Mouse (Mus musculus) limb, embryonic 14.5 days (tissue): ENCODE results near the gene Rnpep. TPM values are rescaled to one million over a fixed set of nuclear protein-coding genes. Genes with fewer than 3 reads are reported as not detected.

Experiments
- ATAC-seq: fragments of 200-750 bp; cut with Nextera tagmentation; 2 replicates; pipeline ENCODE4 v1.8.0; 2017; ENCODE audit warnings: low read depth, moderate number of reproducible peaks, moderate TSS enrichment; ENCODE audit not compliant: low FRiP score
- DNase-seq: peaks from one replicate; pipeline ENCODE4 v3.0.0-alpha.2; 2015; ENCODE audit warnings: low spot score
- H3K27ac ChIP-seq: fragments of 300-500 bp; sonication (generic); replicated peaks from 2 replicates; pipeline ENCODE4 v1.5.1; 2014; ENCODE audit warnings: low read depth, mild to moderate bottlenecking, low read length, moderate library complexity, mixed read lengths
- H3K27me3 ChIP-seq: fragments of 300-500 bp; sonication (generic); 2 replicates; pipeline ENCODE4 v1.6.1; 2014; ENCODE audit warnings: low read length, mixed read lengths; ENCODE audit not compliant: control insufficient read depth, insufficient read depth
- H3K36me3 ChIP-seq: fragments of 300-500 bp; sonication (generic); 2 replicates; pipeline ENCODE4 v1.6.1; 2014; ENCODE audit warnings: mild to moderate bottlenecking, low read length, moderate library complexity, mixed read lengths; ENCODE audit not compliant: control insufficient read depth, insufficient read depth
- H3K4me1 ChIP-seq: fragments of 300-500 bp; sonication (generic); 2 replicates; pipeline ENCODE4 v1.6.1; 2014; ENCODE audit warnings: antibody characterized with exemption, low read length, mixed read lengths; ENCODE audit not compliant: control insufficient read depth, insufficient read depth
- H3K4me2 ChIP-seq: fragments of 300-500 bp; sonication (generic); replicated peaks from 2 replicates; pipeline ENCODE4 v1.6.1; 2014; ENCODE audit warnings: low read depth, mild to moderate bottlenecking, low read length, moderate library complexity; ENCODE audit not compliant: severe bottlenecking
- H3K4me3 ChIP-seq: fragments of 300-500 bp; sonication (generic); replicated peaks from 2 replicates; pipeline ENCODE4 v1.5.1; 2014; ENCODE audit warnings: low read length
- H3K9ac ChIP-seq: fragments of 300-500 bp; sonication (generic); 2 replicates; pipeline ENCODE4 v1.6.1; 2014; ENCODE audit warnings: mild to moderate bottlenecking, low read depth, low read length, moderate library complexity; ENCODE audit not compliant: severe bottlenecking
- H3K9me3 ChIP-seq: fragments of 300-500 bp; sonication (generic); 2 replicates; pipeline ENCODE4 v1.6.1; 2016; ENCODE audit warnings: low read length; ENCODE audit not compliant: control insufficient read depth
- POLR2A ChIP-seq: fragments of 200-500 bp; IDR thresholded peaks from 2 replicates; pipeline ENCODE4 v1.8.0; 2012; ENCODE audit warnings: inconsistent platforms, mild to moderate bottlenecking, moderate library complexity, borderline replicate concordance; ENCODE audit not compliant: insufficient read depth, insufficient read length; ENCODE audit errors: extremely low read depth
- whole genome bisulfite sequencing: fragments of 180-500 bp; shearing (Covaris S2); extraction: QIAGEN DNeasy Blood & Tissue Kit; methylation state at CpG from one replicate; pipeline ENCODE4 v1.1.7; 2014; 5-methylcytosine and 5-hydroxymethylcytosine counted together
- polyA plus RNA-seq, 2 experiments: library from polyadenylated mRNA; depleted of rRNA in 1 of 2; stranded (reverse) in 1 of 2; unstranded in 1 of 2; fragments of >200 nt; fragmentation: Nextera tagmentation in 1 of 2; extraction: Ambion mirVana in 1 of 2; gene quantifications; 2 replicates each; pipeline versions ENCODE4 v1.2.1 to v1.2.3; 2012 to 2014

Gene Rnpep
- polyA plus RNA-seq, 2 experiments, result 39.4 to 77.0 TPM

- Histone ChIP-seq H3K36me3 (no peaks in the 10 kb centered on the region), H3K9ac (no peak overlapping the region), H3K4me2 (no peak overlapping the region), H3K27ac (no peak overlapping the region), H3K4me1 (peaks cover 9% of the 10 kb centered on the region; the same call in 1 of the 2 replicates), H3K9me3 (no peaks in the 10 kb centered on the region), H3K4me3 (no peak overlapping the region), H3K27me3 (no peaks in the 10 kb centered on the region)
- no peak for ATAC-seq
- 70% methylated on average over 7 of the region's 7 CpGs for WGBS
- DNase-seq, result no peak
- TF ChIP-seq POLR2A, result no peak
Measured at GRCm38 (mm10) chr1:135323367-135323901, 39.5 kb upstream of the Rnpep start.

DNA sequence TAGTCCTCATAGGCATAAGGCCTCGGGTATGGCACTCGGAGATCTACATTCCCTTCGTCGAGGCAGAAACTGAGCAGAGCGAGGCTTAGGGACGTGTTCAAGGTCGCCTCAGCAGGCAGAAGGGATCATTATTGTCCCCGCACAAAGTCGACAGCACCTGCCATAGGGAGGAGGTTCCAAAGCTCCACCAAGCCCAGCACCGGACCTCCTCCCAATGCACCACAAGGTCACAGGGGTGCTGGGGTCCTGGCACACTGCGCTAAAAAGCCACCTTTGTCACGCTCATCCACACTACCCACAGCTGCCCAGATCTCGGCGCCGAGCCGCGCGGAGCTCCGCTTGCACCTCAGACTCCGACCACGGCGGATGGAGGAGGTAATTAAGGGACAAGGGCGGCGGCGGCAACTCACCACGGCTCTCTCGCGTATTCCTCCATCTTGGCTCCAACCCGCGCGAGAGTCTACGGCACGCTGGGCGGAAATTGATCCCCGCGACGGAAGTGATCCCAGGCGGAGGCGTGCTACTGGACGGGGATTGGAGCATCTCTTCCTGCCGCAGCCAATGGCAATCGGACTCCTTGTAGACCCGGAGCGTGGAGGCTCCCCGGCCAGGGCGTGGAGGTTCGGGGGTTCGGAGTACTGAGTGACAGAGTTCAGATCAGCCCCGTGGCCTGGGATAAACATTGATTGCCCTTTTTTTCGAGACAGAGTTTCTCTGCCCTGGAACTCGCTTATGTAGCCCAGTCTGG is 29.6 kb upstream of the Rnpep start, which contains the start of gene Timm17a:
Gene Timm17a, minus strand, starts transcription at position 495 of the 748 bp plus-strand sequence.
- Histone ChIP-seq H3K4me1 (peaks cover 8% of the 10 kb centered on the region), H3K27me3 (no peaks in the 10 kb centered on the region), H3K4me3 (peak within 1 kb of the TSS; percentile 95), H3K36me3 (peaks cover 14% of the 10 kb centered on the region), H3K9ac (peak within 1 kb of the TSS; percentile 96), H3K9me3 (no peaks in the 10 kb centered on the region), H3K27ac (peak within 1 kb of the TSS; percentile 78), H3K4me2 (peak within 1 kb of the TSS; percentile 93)
- DNase-seq (peak; percentile 97), ATAC-seq (peak; percentile 100)
- TF ChIP-seq POLR2A, result peak; percentile 74; the same call in 1 of the 2 replicates
- under 1% methylated on average over 50 of the region's 51 CpGs for WGBS

DNA sequence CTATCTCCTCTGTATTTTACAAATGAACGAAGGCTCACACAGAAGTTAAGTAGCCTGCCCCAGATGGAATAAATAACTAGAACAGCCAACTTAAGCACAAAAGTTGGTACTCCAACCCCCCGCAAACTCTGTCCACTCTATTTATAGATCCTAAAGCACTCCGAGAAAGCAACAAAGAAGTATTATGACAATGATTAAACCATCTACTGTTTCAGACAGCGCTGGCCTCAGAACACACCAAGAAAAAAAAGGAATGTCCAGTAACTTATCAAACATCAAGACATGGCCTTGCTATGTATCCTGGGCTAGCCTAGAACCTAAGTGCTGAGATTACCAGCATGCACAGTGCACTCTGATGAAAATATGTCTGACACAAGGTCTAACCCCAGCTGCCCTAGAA is 28.3 kb upstream of the Rnpep start:
- no peaks in the 10 kb centered on the region for H3K9me3 ChIP-seq
- H3K9ac ChIP-seq, result no peak overlapping the region
- peaks cover 26% of the 10 kb centered on the region for H3K36me3 ChIP-seq
- H3K4me1 ChIP-seq, result peaks cover 8% of the 10 kb centered on the region
- no peaks in the 10 kb centered on the region for H3K27me3 ChIP-seq
- H3K4me3 ChIP-seq, result peak overlapping the region; percentile 95
- no peak for ATAC-seq
- no peak for TF ChIP-seq POLR2A
- no peak for DNase-seq
- no peak overlapping the region for H3K27ac ChIP-seq
- peak overlapping the region; percentile 93 for H3K4me2 ChIP-seq
- 87% methylated on average over 4 of the region's 4 CpGs for WGBS

GRCm38 (mm10) chr1:135311356-135311755 is 27.5 kb upstream of the Rnpep start:
- no peak overlapping the region for H3K4me3 ChIP-seq
- ATAC-seq (no peak), DNase-seq (no peak)
- H3K27me3 ChIP-seq, result no peaks in the 10 kb centered on the region
- WGBS, result 68% methylated on average over 6 of the region's 6 CpGs
- H3K9ac ChIP-seq, result no peak overlapping the region
- no peak overlapping the region for H3K4me2 ChIP-seq
- no peaks in the 10 kb centered on the region for H3K9me3 ChIP-seq
- peaks cover 34% of the 10 kb centered on the region for H3K36me3 ChIP-seq
- peaks cover 8% of the 10 kb centered on the region for H3K4me1 ChIP-seq
- H3K27ac ChIP-seq, result no peak overlapping the region
- no peak for TF ChIP-seq POLR2A

DNA sequence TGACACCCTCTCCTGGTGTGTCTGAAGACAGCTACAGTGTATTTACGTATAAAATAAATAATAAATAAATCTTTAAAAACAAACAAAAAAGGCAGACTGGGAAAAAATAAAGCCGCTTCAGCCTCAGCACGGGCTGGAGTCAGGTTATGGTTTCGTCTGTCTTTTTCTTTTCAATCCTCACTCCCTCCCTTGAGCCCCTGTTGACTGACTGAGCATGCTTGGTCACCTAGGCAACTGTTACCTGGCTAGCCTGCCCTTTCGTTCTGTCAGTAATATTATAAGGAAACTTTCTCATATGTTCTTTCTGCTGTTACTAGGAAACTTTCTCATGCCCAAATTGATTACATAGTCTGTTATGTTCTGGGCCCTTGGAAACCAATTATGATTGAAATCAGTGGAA is 7.0 kb upstream of the Rnpep start:
- no peak for TF ChIP-seq POLR2A
- no peak overlapping the region for H3K4me2 ChIP-seq
- H3K27ac ChIP-seq, result no peak overlapping the region
- no peaks in the 10 kb centered on the region for H3K9me3 ChIP-seq
- no peak for ATAC-seq
- H3K4me1 ChIP-seq, result no peaks in the 10 kb centered on the region
- 76% methylated on average over 5 of the region's 5 CpGs for WGBS
- peaks cover 15% of the 10 kb centered on the region for H3K36me3 ChIP-seq
- no peak overlapping the region for H3K4me3 ChIP-seq
- no peak overlapping the region for H3K9ac ChIP-seq
- H3K27me3 ChIP-seq, result no peaks in the 10 kb centered on the region
- DNase-seq, result no peak
